Mouse (Mus musculus) thymus, adult 18-20 months (tissue): ENCODE data around the gene Dusp13.

Experiments
- DNase-seq, 2 experiments: peaks; one replicate each; pipeline ENCODE4 v3.0.0; 2022; ENCODE audit warnings: mixed read lengths in 2 of 2

The Dusp13 gene

GRCm38 (mm10) chr14:21750881-21751542 is at the start of gene Dusp13:
Gene Dusp13, minus strand, starts transcription at chr14:21751181.
- peak; percentile 32 to 47 for DNase-seq

DNA sequence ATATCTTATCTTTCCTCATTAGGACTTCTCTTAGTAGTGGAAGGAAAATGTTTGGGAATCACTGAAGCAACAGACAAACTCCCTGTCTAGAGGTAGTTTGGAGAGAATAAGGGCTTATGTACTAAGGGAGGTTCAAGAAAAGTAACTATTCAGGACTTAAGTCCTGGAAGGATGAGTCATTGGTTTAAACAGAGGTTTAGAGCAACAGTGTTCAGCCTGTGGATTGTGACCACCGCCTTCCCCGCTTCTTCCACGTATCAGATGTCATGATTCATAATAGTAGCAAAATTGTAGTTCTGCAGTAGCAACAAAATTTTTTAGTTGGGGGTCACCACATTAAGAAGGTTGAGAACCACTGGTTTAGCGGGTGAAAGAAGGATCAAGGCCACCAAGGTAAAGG is 49.7 kb upstream of the Dusp13 start:
- no peak for DNase-seq

DNA sequence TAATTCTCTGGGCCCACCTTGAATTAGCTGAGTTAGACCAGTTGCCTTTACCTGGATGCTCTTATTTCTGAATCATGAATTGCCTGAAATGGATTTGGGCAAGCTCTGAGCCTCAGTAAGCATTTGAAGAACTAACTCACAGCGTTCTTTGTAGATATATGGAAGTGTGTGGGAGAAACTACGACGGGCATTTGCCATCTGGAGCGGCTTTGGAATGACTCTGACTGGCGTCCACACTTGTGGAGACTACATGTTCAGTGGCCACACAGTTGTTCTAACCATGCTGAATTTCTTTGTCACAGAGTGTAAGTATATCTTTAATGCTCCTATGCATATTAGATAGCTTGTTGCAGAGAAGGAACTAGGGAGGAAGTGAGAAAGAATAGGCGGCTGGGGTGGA is 41.3 kb upstream of the Dusp13 start:
- no peak for DNase-seq

DNA sequence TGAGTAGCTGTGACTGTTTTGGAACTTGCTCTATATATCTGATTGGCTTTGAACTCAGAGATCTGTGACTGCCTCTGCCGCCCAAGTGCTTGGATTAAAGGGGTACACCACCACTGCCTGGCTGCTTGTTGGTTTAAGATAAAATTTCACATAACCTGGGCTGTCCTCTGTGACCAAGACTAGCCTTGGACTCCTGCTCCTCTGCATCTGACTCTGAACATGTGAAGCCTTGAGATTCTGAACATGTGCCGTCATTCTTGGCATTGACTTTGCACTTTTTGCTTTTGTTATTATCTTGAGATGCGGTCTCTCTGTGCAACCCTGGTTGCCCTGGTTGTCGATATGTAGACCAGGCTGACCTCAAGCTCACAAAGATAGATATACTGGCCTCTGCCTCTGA is 40.7 kb upstream of the Dusp13 start:
- DNase-seq, result no peak

- no peak for DNase-seq
Observed at GRCm38 (mm10) chr14:21790585-21791251, 39.7 kb upstream of the Dusp13 start.

DNA sequence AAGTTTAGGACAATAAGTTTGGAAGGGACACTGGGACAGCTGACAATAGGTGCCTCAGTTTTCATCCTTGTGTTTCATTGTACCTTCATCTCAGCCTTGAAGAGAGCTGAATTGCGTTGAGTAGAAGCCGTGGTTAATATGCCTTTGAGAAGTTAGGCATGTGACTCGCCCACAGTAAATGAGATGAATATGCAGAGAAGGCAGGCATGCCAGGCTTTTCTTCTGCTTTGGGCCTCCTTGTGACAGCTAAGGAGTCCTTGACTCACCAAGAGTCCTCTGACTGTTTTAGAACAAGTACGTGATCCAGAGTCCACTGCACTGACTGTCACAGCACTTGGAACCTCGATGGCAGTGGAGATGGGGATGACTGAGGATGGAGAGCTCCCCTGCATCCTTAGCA is 37.1 kb upstream of the Dusp13 start:
- no peak for DNase-seq

- no peak for DNase-seq
Observed at GRCm38 (mm10) chr14:21787374-21787773, 36.4 kb upstream of the Dusp13 start.

GRCm38 (mm10) chr14:21786500-21786899 is 35.5 kb upstream of the Dusp13 start:
- DNase-seq, result no peak

GRCm38 (mm10) chr14:21776201-21776600 is 25.2 kb upstream of the Dusp13 start:
- no peak for DNase-seq

DNA sequence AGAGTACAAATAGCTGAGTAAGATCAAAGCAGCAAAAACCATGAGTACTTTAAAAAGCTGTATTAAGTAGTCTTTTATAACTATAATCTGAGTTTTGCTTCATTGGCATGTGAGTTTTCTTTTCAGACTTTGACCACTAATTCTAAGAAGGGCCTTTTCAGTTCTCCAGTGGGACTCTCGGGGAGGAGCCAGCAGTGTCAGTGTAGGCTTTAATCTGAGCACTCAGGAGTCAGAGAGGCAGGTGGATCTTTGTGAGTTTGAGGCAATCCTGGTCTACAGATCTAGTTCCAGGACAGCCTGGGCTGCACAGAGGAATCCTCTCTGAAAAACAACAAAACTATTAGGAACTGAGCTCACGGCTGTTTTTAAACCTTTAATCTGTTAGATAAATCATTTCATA is 23.0 kb upstream of the Dusp13 start:
- no peak for DNase-seq

GRCm38 (mm10) chr14:21772506-21773281 is 21.7 kb upstream of the Dusp13 start:
- no peak for DNase-seq

GRCm38 (mm10) chr14:21766398-21766958 is 15.5 kb upstream of the Dusp13 start:
- DNase-seq, result no peak

DNA sequence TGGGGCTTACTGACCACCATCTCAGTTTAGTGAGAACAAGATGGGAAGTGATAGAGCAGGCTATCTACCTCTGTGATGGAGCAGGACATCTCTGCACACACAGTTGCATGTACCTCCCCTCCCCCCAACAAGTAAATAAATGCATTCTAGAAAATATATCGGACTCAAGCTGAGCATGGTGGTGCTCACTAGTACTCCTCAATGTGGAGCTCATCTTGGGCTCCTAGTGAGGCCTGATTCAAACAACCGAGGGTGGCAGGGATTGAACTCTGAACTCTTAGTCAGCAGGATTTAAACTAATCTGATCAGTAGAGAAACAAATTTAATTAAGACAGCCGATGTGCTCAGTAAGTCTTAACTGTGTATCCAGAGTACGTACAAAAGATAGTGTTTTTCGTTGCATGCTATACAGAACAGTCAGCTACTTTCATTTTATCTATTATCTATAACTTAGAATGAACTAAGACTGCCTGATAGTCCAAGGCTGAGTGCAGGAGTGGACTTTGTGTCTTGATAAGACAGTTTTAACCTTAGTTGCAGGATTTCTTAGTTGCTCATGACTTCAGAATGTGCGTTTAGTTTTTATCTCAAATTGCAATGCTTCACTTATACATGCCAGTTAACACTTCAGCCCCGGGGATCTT is 14.9 kb upstream of the Dusp13 start:
- DNase-seq, result no peak

GRCm38 (mm10) chr14:21764646-21765045 is 13.7 kb upstream of the Dusp13 start:
- DNase-seq, result no peak

- no peak for DNase-seq
Observed at GRCm38 (mm10) chr14:21763736-21764135, 12.8 kb upstream of the Dusp13 start.

DNA sequence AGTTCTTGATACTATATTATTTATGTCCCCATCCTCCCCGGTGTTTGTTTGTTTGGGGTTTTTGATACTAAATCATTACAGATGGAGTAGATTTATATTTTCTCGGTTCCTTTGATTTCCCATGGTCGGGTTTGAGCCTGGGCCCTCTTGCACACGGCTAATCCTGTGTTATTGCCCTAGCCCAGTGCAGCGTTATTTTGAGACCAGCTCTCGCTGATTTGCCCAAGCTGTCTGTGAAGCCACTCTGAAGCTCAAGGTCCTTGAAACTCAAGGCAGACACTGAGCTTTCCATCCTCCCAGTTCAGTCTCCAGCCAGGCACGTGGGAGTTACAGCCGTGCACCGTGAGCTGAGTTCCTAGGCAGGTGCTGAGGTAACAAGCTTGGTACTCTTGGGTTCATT is 10.6 kb upstream of the Dusp13 start:
- no peak for DNase-seq

GRCm38 (mm10) chr14:21753367-21753766 is 2.4 kb upstream of the Dusp13 start:
- no peak for DNase-seq

GRCm38 (mm10) chr14:21752411-21752810 is 1.4 kb upstream of the Dusp13 start:
- no peak for DNase-seq

DNA sequence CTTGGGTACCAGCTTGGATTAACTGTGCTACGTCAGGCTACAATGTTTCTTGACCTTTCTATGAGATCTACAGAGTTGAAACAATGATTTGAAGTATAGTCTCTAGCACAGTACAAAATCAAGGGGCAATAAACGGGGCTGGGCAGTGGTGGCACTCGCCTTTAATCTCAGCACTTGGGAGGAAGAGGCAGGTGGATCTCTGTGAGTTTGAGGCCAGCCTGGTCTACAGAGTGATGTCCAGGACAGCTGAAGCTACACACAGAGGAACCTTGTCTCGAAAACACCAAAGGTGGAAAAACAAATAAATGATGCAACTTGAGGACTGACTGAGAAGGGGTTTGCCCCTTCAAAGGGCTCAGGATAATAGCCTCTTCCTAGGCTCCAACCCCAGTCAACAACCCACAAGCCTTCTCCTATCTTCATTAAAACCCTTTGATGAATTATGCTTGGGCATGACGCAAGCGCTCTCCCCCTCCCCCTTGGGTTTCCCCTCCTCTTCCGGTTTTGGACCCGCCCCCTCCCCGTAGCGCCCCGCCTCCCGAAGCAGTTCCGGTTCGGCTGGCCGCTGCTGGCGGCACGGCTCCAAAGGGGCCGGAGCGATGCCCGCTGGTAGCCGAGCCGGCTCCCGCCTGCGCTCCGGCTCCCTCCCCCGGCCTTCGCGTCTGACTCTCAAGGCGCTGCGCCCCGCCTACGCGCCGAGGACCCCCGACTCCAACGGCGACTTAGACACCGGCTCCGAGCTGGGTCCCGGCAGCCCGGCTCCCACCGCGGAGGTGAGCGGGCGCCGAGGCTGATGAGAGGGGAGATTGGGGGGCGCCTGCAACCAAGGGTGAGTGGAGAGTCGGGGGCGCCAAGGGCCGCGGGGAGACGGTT is 737 bp downstream of the Dusp13 start, which contains the start of gene Samd8:
Gene Samd8, plus strand, starts transcription at position 524 of the 873 bp plus-strand sequence.
- DNase-seq, result peak; percentile 62 to 64

GRCm38 (mm10) chr14:21748142-21748870 is 2.7 kb downstream of the Dusp13 start:
- no peak for DNase-seq
